Mouse (Mus musculus): ENCODE results near the gene Cyp2g1. TPM values are rescaled to one million over a fixed set of nuclear protein-coding genes. Genes with fewer than 3 reads are reported as not detected.
"Not testable (repeated sequence)": the region's sequence is repeated elsewhere in the genome, so short reads cannot be mapped to it uniquely, and the experiment has no call there.

Cyp2g1 gene
- polyA plus RNA-seq, 1 experiment from 2014 or later: not detected

DNA sequence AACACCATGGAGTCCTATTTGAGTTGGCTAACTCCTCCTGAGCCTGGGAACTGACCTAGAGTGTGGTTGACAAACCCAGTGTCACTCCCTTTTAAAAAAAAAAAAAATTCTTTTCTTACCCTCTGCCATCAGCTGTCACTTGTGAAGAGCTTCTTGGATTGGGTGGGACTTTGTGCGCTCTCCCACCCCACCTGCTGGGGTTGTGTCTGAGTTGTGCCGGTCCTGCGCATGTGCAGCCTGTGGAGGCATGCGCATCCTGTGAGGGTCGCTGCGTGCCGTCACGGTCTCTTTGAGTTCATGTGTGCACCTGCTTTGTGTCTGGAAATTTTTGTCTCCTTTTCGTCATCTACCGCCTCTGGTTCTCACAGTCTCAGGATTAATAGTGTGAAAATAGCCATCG, 28.2 kb upstream of the Cyp2g1 start:
- no peaks in the 10 kb centered on the region for H3K36me3 ChIP-seq (ENCODE audit: control insufficient read depth, insufficient read depth, low read length)
- H3K4me2 ChIP-seq (ENCODE audit: low read length): no peak overlapping the region
- ATAC-seq (replicated peaks; ENCODE audit: low FRiP score, low TSS enrichment, low read depth) (no peak), DNase-seq (ENCODE audit: low spot score) (no peak)
- no peaks in the 10 kb centered on the region for H3K4me1 ChIP-seq (replicated peaks; ENCODE audit: control insufficient read depth, insufficient read depth, low read length)
- no peak overlapping the region for H3K4me3 ChIP-seq (ENCODE audit: low read depth, low read length)
- WGBS: 9% methylated on average over 11 of the region's 11 CpGs
- H3K9ac ChIP-seq (ENCODE audit: low read length): no peak overlapping the region
- H3K9me3 ChIP-seq (ENCODE audit: control insufficient read depth, low read length): no peaks in the 10 kb centered on the region
- no peaks in the 10 kb centered on the region for H3K27me3 ChIP-seq (replicated peaks; ENCODE audit: control insufficient read depth, insufficient read depth, low read length)
- no peak overlapping the region for H3K27ac ChIP-seq (ENCODE audit: low read depth)

DNA sequence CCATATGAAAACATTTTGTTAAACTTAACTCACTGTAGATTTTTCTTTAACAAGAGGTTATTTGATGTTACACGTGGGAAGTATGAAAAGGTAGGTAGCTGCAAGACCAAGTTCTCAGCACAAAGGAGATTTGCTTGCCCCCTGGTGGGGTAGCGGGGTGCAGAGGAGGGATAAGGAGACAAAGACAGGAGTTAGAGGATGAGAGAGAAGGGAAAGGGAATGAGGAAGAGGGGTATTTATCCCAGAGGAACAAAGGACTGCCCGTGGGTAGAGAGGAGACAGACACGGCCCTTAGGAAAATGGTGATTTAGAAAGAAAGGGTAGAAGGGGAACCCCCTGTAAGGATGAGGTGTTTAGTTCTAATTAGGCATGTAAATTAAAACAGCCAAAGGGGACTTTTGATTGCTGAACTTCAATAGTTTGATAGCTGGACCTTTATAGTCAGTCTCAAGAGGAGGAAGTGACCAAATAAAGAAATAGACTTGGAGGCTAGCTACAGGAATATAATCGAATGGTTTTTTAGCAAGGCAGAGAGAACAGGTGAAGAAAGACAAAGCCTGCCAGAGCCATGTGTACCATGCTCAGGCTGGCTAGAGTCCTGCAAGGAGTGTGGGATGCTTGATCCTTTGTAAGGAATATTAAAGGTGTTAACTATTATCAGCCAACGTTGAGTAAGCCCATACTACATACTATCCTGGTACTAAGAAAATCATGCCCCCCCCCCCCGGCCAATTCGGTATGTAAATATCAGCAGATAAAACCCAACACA, 27.5 kb upstream of the Cyp2g1 start:
- Histone ChIP-seq H3K4me2 (ENCODE audit: low read length) (no peak overlapping the region), H3K4me3 (ENCODE audit: low read depth, low read length) (no peak overlapping the region), H3K9ac (ENCODE audit: low read length) (no peak overlapping the region), H3K27ac (ENCODE audit: low read depth) (no peak overlapping the region), H3K9me3 (ENCODE audit: control insufficient read depth, low read length) (no peaks in the 10 kb centered on the region), H3K4me1 (replicated peaks; ENCODE audit: control insufficient read depth, insufficient read depth, low read length) (no peaks in the 10 kb centered on the region), H3K27me3 (replicated peaks; ENCODE audit: control insufficient read depth, insufficient read depth, low read length) (no peaks in the 10 kb centered on the region), H3K36me3 (ENCODE audit: control insufficient read depth, insufficient read depth, low read length) (no peaks in the 10 kb centered on the region)
- WGBS: 23% methylated on average over 8 of the region's 8 CpGs
- peak; percentile 13; the same call in 1 of the 2 replicates for ATAC-seq (replicated peaks; ENCODE audit: low FRiP score, low TSS enrichment, low read depth)
- no peak for DNase-seq (ENCODE audit: low spot score)

DNA sequence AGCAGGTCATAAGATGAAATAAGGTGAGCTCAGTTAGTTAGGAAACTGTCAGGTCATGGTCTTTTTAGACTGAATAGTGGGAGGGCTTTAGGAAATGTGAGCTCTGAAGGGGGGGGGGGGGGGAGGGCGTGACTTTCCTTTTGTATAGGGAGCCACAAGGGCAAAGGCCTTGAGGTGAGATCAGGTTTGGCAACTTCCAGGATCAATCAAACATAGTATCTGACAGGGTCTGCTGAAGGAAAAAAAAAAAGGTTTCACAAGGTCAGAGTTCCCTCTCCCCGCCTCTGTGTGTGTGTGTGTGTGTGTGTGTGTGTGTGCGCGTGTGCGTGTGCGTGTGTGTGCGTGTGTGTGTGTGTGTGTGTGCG, 26.9 kb upstream of the Cyp2g1 start:
- WGBS: 32% methylated on average over 8 of the region's 8 CpGs

DNA sequence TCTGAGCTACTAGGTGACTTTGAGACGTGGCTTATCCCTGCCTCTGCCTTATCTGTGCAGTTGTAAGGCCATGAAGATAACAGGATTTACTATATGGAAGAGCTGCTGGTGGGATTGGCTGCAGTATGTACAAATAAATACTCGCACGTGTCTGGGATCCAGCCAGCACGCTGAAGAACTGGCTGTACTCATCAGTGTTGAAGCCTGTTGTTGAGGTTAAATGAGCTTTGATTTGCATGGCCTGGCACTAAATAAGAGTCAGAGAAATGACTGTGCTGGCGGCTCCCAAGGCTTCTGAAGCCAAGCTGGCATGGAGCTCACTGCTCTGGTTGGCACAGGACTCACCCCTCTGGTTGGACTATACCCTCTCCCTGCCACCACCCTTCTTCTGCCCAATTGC, 25.5 kb upstream of the Cyp2g1 start:
- ATAC-seq (replicated peaks; ENCODE audit: low FRiP score, low TSS enrichment, low read depth) (no peak), DNase-seq (ENCODE audit: low spot score) (no peak)
- Histone ChIP-seq H3K9me3 (ENCODE audit: control insufficient read depth, low read length) (no peaks in the 10 kb centered on the region), H3K27me3 (replicated peaks; ENCODE audit: control insufficient read depth, insufficient read depth, low read length) (no peaks in the 10 kb centered on the region), H3K36me3 (ENCODE audit: control insufficient read depth, insufficient read depth, low read length) (no peaks in the 10 kb centered on the region), H3K4me1 (replicated peaks; ENCODE audit: control insufficient read depth, insufficient read depth, low read length) (no peaks in the 10 kb centered on the region), H3K9ac (ENCODE audit: low read length) (no peak overlapping the region), H3K27ac (ENCODE audit: low read depth) (no peak overlapping the region), H3K4me3 (ENCODE audit: low read depth, low read length) (no peak overlapping the region), H3K4me2 (ENCODE audit: low read length) (no peak overlapping the region)
- 43% methylated on average over 5 of the region's 5 CpGs for WGBS

More for the DNA sequence above, 26.9 kb upstream of the Cyp2g1 start:
- H3K9me3 ChIP-seq (ENCODE audit: control insufficient read depth, low read length): no peaks in the 10 kb centered on the region
- no peak overlapping the region for H3K4me2 ChIP-seq (ENCODE audit: low read length)
- no peak overlapping the region for H3K4me3 ChIP-seq (ENCODE audit: low read depth, low read length)
- H3K9ac ChIP-seq (ENCODE audit: low read length): no peak overlapping the region
- DNase-seq (ENCODE audit: low spot score) (no peak), ATAC-seq (replicated peaks; ENCODE audit: low FRiP score, low TSS enrichment, low read depth) (peak; percentile 77)
- H3K36me3 ChIP-seq (ENCODE audit: control insufficient read depth, insufficient read depth, low read length): no peaks in the 10 kb centered on the region
- no peaks in the 10 kb centered on the region for H3K4me1 ChIP-seq (replicated peaks; ENCODE audit: control insufficient read depth, insufficient read depth, low read length)
- no peak overlapping the region for H3K27ac ChIP-seq (ENCODE audit: low read depth)
- no peaks in the 10 kb centered on the region for H3K27me3 ChIP-seq (replicated peaks; ENCODE audit: control insufficient read depth, insufficient read depth, low read length)

DNA sequence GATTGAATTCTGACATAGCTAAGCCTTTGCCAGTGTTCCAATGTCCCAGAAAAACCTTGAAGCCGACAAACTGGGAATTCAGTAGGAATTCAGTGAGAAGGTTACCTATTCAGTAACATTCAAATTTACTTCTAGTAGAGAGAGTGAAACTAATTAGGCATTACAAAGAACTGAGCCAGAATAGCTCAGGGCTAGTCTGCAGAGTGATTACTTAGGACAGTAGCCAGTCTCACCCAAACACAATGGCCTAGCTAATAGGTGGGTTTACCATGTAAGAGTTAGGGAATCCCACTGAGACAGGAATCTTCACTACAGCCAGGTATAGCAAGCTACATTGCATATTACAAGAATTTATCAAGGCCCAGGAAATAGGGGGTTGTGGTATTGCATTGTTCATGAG, 22.7 kb upstream of the Cyp2g1 start:
- DNase-seq (ENCODE audit: low spot score); H3K4me2 ChIP-seq (ENCODE audit: low read length); H3K36me3 ChIP-seq (ENCODE audit: control insufficient read depth, insufficient read depth, low read length); H3K4me3 ChIP-seq (ENCODE audit: low read depth, low read length); H3K9ac ChIP-seq (ENCODE audit: low read length); H3K27me3 ChIP-seq (replicated peaks; ENCODE audit: control insufficient read depth, insufficient read depth, low read length); H3K27ac ChIP-seq (ENCODE audit: low read depth); H3K4me1 ChIP-seq (replicated peaks; ENCODE audit: control insufficient read depth, insufficient read depth, low read length); H3K9me3 ChIP-seq (ENCODE audit: control insufficient read depth, low read length); ATAC-seq (replicated peaks; ENCODE audit: low FRiP score, low TSS enrichment, low read depth): not testable (repeated sequence)
- 52% methylated on average over 1 of the region's 1 CpGs for WGBS

DNA sequence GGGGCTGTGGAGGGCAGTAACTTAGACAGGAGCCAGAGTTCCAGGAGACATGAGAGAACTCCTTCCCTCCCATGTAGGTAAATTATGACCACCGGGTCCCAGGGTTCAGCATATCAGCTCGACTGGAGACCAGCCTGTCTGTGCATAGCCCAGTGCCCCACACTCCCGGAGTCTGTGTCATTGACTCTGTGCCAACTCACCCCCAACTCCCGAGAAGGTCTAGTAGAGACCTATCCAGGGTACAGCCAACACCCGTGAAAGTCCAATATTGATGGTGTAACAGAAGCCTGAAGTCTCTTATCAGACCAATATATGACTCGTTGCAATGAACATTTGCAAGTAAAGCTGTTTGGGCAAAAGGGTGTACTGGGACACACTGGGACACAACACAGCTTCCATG, 18.7 kb upstream of the Cyp2g1 start:
- 54% methylated on average over 6 of the region's 6 CpGs for WGBS
- Histone ChIP-seq H3K9me3 (ENCODE audit: control insufficient read depth, low read length) (no peaks in the 10 kb centered on the region), H3K27ac (ENCODE audit: low read depth) (no peak overlapping the region), H3K27me3 (replicated peaks; ENCODE audit: control insufficient read depth, insufficient read depth, low read length) (no peaks in the 10 kb centered on the region), H3K4me3 (ENCODE audit: low read depth, low read length) (no peak overlapping the region), H3K36me3 (ENCODE audit: control insufficient read depth, insufficient read depth, low read length) (no peaks in the 10 kb centered on the region), H3K9ac (ENCODE audit: low read length) (no peak overlapping the region), H3K4me1 (replicated peaks; ENCODE audit: control insufficient read depth, insufficient read depth, low read length) (no peaks in the 10 kb centered on the region), H3K4me2 (ENCODE audit: low read length) (no peak overlapping the region)
- no peak for DNase-seq (ENCODE audit: low spot score)
- no peak for ATAC-seq (replicated peaks; ENCODE audit: low FRiP score, low TSS enrichment, low read depth)

DNA sequence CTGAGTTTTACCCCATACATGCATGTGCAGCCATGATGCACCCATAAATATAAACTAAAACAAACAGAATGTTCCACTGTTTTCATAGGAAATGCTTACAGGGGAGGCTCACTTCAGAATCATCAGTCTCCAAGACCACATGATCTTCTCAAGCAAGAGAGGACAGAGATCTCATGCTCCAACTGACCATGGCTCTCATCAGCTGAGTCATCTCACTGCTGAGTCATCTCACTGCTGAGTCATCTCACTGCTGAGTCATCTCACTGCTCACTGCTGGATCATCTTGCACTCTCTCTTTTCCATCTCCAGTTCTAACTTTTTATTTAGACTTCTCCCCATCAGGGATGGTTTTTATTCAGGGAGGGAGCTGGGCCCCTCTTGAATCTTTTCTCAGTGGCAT, 8.6 kb upstream of the Cyp2g1 start:
- H3K27me3 ChIP-seq (replicated peaks; ENCODE audit: control insufficient read depth, insufficient read depth, low read length): no peaks in the 10 kb centered on the region
- no peaks in the 10 kb centered on the region for H3K4me1 ChIP-seq (replicated peaks; ENCODE audit: control insufficient read depth, insufficient read depth, low read length)
- H3K4me2 ChIP-seq (ENCODE audit: low read length): no peak overlapping the region
- no peaks in the 10 kb centered on the region for H3K36me3 ChIP-seq (ENCODE audit: control insufficient read depth, insufficient read depth, low read length)
- H3K4me3 ChIP-seq (ENCODE audit: low read depth, low read length): no peak overlapping the region
- no peak overlapping the region for H3K9ac ChIP-seq (ENCODE audit: low read length)
- ATAC-seq (replicated peaks; ENCODE audit: low FRiP score, low TSS enrichment, low read depth) (no peak), DNase-seq (ENCODE audit: low spot score) (no peak)
- no peaks in the 10 kb centered on the region for H3K9me3 ChIP-seq (ENCODE audit: control insufficient read depth, low read length)
- no peak overlapping the region for H3K27ac ChIP-seq (ENCODE audit: low read depth)

DNA sequence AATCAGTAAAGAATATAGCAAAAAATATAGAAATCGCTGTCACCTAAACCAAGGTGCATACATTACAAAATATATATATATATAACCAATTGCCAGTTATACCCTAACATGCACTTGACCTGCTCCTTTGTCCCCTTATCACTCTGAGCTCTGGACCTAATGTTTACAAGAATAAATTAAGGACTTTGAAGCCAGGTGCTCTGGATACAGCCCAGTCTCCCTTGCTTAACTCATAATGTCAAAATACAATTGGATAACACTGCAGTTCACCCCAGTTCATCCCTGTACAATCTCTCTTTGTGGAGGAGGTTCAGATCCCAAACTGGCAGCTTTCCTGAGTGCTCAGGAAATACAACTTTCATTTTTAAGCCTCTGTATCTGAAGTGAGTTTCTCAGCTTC, 7.7 kb upstream of the Cyp2g1 start:
- Histone ChIP-seq H3K4me3 (ENCODE audit: low read depth, low read length) (no peak overlapping the region), H3K4me2 (ENCODE audit: low read length) (no peak overlapping the region), H3K9ac (ENCODE audit: low read length) (no peak overlapping the region), H3K9me3 (ENCODE audit: control insufficient read depth, low read length) (no peaks in the 10 kb centered on the region), H3K27ac (ENCODE audit: low read depth) (no peak overlapping the region), H3K27me3 (replicated peaks; ENCODE audit: control insufficient read depth, insufficient read depth, low read length) (no peaks in the 10 kb centered on the region), H3K36me3 (ENCODE audit: control insufficient read depth, insufficient read depth, low read length) (no peaks in the 10 kb centered on the region), H3K4me1 (replicated peaks; ENCODE audit: control insufficient read depth, insufficient read depth, low read length) (no peaks in the 10 kb centered on the region)
- DNase-seq (ENCODE audit: low spot score): no peak
- no peak for ATAC-seq (replicated peaks; ENCODE audit: low FRiP score, low TSS enrichment, low read depth)
- WGBS: 92% methylated on average over 1 of the region's 1 CpGs

DNA sequence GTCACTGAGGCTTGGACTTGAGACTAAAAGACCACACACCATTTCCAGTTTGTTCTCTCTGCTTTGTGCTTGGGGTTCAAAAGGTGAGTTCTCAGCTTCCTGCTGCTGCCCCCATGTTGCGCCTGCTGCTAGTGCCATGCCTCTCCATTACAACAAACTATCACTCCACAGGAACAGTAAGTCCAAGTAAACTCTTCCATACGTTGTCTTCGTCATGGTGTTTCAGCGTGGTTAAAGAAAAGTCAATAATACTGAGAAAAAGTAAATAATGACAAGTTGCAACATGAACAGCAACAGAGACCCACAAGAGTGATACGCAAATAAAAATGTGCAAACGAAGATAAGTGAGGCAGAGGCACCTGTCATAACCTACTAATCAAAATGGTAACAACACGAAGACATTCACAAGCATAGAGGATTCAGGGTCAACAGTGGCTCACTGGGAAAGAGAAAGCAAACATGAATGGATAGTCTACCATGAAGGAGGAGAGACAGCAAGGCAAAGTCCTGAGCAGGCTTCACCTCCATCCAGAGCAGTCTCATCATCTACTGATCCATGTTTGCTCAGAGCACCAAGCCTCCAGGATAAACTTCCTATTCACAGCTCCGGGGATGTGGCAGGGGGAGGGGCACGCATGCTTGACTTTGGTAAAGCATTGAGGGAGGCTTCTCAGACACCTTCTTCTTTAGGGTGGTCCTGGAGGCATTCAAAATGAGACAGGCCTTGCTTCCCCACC, 23.0 kb downstream of the Cyp2g1 start:
- WGBS: 70% methylated on average over 9 of the region's 9 CpGs

More for the DNA sequence above, 23.0 kb downstream of the Cyp2g1 start:
- not testable (repeated sequence) for H3K27ac ChIP-seq (ENCODE audit: low read depth); H3K9ac ChIP-seq (ENCODE audit: low read length); H3K4me3 ChIP-seq (ENCODE audit: low read depth, low read length); DNase-seq (ENCODE audit: low spot score); ATAC-seq (replicated peaks; ENCODE audit: low FRiP score, low TSS enrichment, low read depth); H3K27me3 ChIP-seq (replicated peaks; ENCODE audit: control insufficient read depth, insufficient read depth, low read length); H3K9me3 ChIP-seq (ENCODE audit: control insufficient read depth, low read length); H3K4me1 ChIP-seq (replicated peaks; ENCODE audit: control insufficient read depth, insufficient read depth, low read length); H3K36me3 ChIP-seq (ENCODE audit: control insufficient read depth, insufficient read depth, low read length); H3K4me2 ChIP-seq (ENCODE audit: low read length)
